Mouse (Mus musculus): Measurements from ENCODE around the gene Vmn2r69.

The Vmn2r69 gene

DNA sequence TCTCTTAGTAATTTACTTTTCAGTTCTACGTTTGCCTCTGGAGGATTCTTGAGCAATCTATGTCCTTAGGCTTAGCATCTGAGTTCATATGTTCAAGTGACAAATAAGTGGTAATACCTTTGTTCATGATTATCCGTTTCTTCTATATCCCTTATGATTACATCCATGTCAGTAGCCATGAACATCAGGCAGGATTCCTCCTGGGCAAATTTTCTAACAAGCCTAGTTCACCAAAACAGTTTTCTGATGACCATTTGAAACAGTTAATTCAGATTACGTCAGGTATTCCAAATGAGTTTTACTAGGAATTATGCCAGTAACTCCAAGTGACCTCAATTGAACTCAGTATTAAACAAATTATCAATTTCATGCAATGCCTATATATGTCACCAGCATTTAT lies at the start of gene Vmn2r69:
Vmn2r69 (minus strand) TSS at position 101 of the 400 bp plus-strand sequence.
- no peak for DNase-seq (ENCODE audit: low spot score)

Measured in yolk sac, embryonic 10.5 days (tissue).